Mouse (Mus musculus): ENCODE measurements around the gene Sec22b.

Gene Sec22b

DNA sequence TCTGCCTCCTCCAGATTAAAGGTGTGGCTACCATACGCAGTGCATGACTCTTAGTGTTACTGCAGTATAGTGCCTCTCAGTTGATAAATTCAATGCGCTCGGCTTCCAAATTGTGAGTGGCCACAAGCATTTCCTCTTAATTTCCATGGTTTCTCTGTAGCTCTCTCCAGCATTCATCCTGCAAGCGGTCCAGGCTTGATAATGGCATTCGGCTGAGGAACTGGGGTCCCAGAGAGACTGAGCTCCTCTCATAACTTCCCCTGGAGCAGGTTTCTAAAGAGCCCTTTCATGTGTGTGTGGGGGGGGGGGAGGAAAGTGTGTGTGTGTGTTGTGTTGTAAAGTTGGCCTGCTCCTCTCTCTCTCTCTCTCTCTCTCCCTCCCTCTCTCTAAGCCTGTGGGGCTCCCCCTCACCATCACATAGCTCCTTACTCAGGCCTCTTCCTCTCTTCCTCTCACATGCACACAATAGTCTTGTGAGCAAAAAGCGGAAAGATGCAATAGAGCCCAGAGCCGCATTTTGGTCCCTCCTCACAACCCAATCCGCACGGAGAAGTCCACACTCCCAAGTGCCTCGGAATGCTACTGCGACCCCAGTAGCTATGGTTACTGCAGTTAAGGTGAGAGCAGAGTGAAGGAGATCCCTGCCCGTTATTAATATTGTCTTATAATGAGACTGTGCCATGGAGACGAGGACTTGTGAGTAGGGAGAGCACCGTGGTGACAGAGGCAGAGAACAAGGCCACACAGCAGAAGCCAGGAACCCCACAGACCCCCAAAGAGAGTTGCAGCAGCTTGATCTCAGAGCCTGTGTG lies 60.0 kb downstream of the Sec22b start:
- in situ Hi-C loops (cut with MboI; ENCODE audit: low pct_unique_long_range_greater_than_20kb in 1 of 2, low sequenced_read_pairs in 2 of 2, unreplicated experiment in 1 of 2): no loop called here

DNA sequence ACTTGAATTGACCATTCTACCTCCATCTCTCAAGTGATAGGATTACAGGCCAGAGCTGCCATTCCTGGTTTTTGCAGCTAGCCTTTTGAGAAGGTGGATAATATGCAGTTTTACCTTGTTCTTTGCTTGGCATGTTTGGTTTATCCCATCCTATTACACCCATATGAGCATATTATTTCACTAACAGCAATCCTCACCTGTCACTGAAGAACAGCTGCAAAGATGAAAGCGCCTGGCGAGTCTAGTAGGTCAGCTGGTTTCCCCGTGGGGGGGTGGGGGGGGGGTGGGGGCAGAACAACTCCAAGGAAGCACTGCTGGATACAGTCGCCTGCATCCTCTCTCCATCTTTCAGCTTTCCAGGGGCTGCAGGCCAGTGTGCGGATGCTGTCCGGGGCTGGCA lies 61.0 kb downstream of the Sec22b start:
- in situ Hi-C loops (cut with MboI; ENCODE audit: low pct_unique_long_range_greater_than_20kb in 1 of 2, low sequenced_read_pairs in 2 of 2, unreplicated experiment in 1 of 2): no loop called here

DNA sequence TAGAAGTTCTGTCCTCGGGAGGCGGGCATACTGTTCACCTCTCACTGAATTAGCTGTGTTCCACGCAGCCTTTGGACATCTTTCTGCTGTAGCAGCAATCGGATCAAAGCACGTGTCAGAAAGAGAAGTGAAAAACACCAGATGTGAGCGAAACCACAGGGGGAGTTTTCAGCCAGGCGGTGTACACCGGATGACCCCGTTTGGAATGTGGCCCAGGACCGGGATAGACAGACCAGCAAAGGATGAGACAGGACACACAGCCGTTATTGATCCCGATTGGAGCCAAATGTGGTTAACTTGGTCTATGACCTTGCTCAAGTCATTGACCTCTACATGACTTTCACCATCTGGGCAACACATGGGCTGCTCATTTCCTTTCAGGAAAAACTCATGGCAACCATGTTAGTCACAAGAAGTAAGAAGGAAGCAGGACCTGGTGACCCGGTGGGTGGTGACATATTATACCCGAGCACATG lies 63.9 kb downstream of the Sec22b start:
- in situ Hi-C loops (cut with MboI; ENCODE audit: low pct_unique_long_range_greater_than_20kb in 1 of 2, low sequenced_read_pairs in 2 of 2, unreplicated experiment in 1 of 2): no loop called here

DNA sequence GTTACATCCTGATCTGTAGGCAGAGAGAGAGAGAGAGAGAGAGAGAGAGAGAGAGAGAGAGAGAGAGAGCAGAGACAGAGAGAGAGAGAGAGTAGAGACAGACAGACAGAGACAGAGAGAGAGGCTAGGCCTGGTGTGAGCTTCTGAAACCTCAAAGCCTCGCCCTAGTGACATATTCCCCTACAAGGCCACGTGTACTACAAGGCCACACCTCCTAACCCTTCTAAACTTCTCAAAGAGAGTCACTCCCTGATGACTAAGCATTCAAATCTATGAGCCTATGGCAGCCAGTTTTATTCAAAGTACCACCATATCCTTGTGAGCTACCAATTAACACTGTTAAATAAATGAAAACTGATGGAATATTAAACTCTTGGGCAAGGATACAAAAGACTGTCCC lies 66.6 kb downstream of the Sec22b start:
- in situ Hi-C loops (cut with MboI; ENCODE audit: low pct_unique_long_range_greater_than_20kb in 1 of 2, low sequenced_read_pairs in 2 of 2, unreplicated experiment in 1 of 2): no loop called here

DNA sequence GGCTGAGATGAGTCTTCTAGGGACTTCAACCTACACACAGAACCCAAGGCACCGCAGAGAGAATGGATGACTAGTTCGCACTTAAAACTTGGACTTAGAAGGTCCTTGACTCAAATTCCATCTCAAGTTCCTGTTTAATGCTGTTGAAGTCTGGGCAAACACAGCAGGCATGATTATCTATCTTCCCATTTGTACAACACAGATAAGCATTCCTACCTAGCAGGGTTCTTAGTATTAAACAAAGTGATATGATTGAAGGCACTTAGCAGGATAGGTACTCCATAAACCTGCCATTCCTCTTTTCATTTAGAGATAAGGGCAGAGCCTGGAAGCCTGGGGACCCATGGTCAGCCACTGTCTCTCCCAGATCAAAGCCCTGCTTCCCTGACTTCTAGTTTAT lies 67.2 kb downstream of the Sec22b start:
- in situ Hi-C loops (cut with MboI; ENCODE audit: low pct_unique_long_range_greater_than_20kb in 1 of 2, low sequenced_read_pairs in 2 of 2, unreplicated experiment in 1 of 2): no loop called here

DNA sequence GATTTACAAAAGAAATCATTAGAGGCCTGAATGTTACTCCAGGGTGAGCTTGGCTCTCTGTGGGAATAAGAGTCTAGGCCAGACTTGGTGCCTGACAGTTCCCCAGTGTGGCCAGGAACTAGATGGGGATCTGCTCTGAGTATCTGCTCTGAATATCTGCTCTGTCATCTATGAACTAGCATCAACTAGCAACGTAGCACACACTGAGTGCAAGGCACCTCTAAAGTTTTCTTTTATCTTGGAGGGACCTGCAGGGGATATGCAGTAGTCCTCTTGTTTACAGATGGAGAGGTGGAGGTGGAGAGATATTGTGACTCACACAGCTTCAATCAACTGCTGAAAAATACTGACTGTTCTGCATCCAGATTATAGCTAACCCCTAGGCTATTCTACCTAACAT lies 68.0 kb downstream of the Sec22b start:
- in situ Hi-C loops (cut with MboI; ENCODE audit: low pct_unique_long_range_greater_than_20kb in 1 of 2, low sequenced_read_pairs in 2 of 2, unreplicated experiment in 1 of 2): no loop called here

DNA sequence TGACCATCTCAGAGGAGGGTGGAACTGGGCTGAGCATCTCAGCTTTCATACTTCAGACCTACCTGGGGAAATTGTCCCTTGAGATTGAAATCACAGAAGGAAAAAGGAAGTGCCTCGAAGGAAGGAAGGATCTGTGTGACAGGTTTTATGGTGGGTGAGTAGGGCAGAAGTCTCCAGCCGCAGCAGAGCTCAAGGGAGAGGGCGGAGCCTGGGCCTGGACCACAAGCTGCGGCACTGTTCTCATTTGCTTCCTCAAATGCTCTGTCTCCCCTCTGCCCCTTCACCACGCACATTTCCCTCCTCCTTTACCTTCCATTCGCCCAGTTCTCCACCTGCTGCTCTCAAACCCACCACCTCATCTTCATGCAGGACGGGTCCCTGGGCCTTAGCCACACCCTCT lies 70.1 kb downstream of the Sec22b start:
- in situ Hi-C loops (cut with MboI; ENCODE audit: low pct_unique_long_range_greater_than_20kb in 1 of 2, low sequenced_read_pairs in 2 of 2, unreplicated experiment in 1 of 2): no loop called here

DNA sequence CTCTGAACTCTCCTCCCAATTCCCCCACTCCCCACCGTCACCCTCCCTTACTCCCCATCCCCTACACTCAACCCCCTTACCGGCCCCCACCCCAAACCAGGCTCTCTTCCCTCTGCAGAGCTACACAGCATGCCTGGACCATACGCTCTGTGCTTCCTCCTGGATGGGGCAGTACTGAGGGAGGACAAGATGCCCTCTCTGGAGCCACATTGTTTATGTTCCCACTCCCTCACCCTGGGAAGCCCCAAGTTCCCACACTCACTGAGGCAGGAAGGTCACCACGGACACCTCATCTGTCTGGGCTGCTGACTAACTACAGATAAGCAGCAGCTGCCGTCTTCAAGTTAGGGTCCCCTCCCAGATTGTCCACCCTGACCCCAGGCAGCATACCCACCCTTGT lies 71.2 kb downstream of the Sec22b start:
- in situ Hi-C loops (cut with MboI; ENCODE audit: low pct_unique_long_range_greater_than_20kb in 1 of 2, low sequenced_read_pairs in 2 of 2, unreplicated experiment in 1 of 2): no loop called here

DNA sequence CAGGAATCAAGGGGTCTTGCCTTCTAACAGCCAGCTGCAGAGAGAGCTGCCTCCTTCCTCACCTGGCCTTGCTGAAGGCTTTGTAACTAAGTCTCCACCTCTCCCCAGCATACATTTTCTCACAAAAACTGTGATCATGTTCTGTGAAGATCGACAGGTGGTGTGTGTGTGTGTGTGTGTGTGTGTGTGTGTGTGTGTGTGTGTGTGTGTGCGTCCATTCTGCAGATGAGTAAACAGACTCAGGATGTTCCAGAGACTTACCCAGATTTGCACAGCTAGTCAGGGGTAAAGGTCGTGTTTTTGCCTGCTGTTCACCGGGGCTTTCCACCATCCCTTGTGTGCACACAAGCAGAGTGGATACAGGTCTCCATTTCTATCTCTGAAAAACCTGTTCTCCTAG lies 71.7 kb downstream of the Sec22b start:
- in situ Hi-C loops (cut with MboI; ENCODE audit: low pct_unique_long_range_greater_than_20kb in 1 of 2, low sequenced_read_pairs in 2 of 2, unreplicated experiment in 1 of 2): no loop called here
